Mouse (Mus musculus): ENCODE data around the gene Mrps33. TPM values are rescaled to one million over a fixed set of nuclear protein-coding genes. Genes with fewer than 3 reads are reported as not detected.

Mrps33 gene
- polyA plus RNA-seq, 1 experiment from 2014 or later = 225 TPM

GRCm38 (mm10) chr6:39808511-39808910, 2.3 kb downstream of the Mrps33 start:
- Histone ChIP-seq H3K4me1 (ENCODE audit: control insufficient read depth in 2 of 2, insufficient read depth in 2 of 2, low read length in 2 of 2) (peaks cover 0 to 5% of the 10 kb centered on the region in 2 experiments; a peak in 2 of 4 replicates), H3K4me2 (ENCODE audit: low read length) (no peak overlapping the region), H3K9me3 (ENCODE audit: control insufficient read depth, low read length) (no peaks in the 10 kb centered on the region), H3K4me3 (ENCODE audit: control insufficient read depth in 1 of 2, insufficient read depth in 1 of 2, low read depth in 1 of 2, low read length in 2 of 2) (no peak overlapping the region), H3K27me3 (ENCODE audit: control insufficient read depth, insufficient read depth, low read length) (no peaks in the 10 kb centered on the region), H3K27ac (replicated peaks in 1 of 2; ENCODE audit: control insufficient read depth in 1 of 2, insufficient read depth in 1 of 2, low read depth in 2 of 2, low read length in 2 of 2) (no peak overlapping the region), H3K36me3 (ENCODE audit: control insufficient read depth, insufficient read depth, low read length) (peaks cover 13% of the 10 kb centered on the region; the same call in 1 of the 2 replicates), H3K9ac (ENCODE audit: low read length) (no peak overlapping the region)
- WGBS = 77% methylated on average over 5 of the region's 5 CpGs
- no peak for ATAC-seq (ENCODE audit: insufficient number of reproducible peaks, insufficient read depth, low FRiP score, low read depth)

GRCm38 (mm10) chr6:39807050-39807560, 3.7 kb downstream of the Mrps33 start:
- 90% methylated on average over 7 of the region's 7 CpGs for WGBS
- Histone ChIP-seq H3K27me3 (ENCODE audit: control insufficient read depth, insufficient read depth, low read length) (no peaks in the 10 kb centered on the region), H3K9me3 (ENCODE audit: control insufficient read depth, low read length) (no peaks in the 10 kb centered on the region), H3K9ac (ENCODE audit: low read length) (no peak overlapping the region), H3K36me3 (ENCODE audit: control insufficient read depth, insufficient read depth, low read length) (peaks cover 21% of the 10 kb centered on the region; the same call in 1 of the 2 replicates), H3K4me2 (ENCODE audit: low read length) (no peak overlapping the region), H3K27ac (replicated peaks in 1 of 2; ENCODE audit: control insufficient read depth in 1 of 2, insufficient read depth in 1 of 2, low read depth in 2 of 2, low read length in 2 of 2) (no peak overlapping the region), H3K4me3 (ENCODE audit: control insufficient read depth in 1 of 2, insufficient read depth in 1 of 2, low read depth in 1 of 2, low read length in 2 of 2) (no peak overlapping the region), H3K4me1 (ENCODE audit: control insufficient read depth in 2 of 2, insufficient read depth in 2 of 2, low read length in 2 of 2) (peaks cover 0 to 5% of the 10 kb centered on the region in 2 experiments; a peak in 2 of 4 replicates)
- no peak for ATAC-seq (ENCODE audit: insufficient number of reproducible peaks, insufficient read depth, low FRiP score, low read depth)

- no peaks in the 10 kb centered on the region for H3K9me3 ChIP-seq (ENCODE audit: control insufficient read depth, low read length)
- no peaks in the 10 kb centered on the region for H3K27me3 ChIP-seq (ENCODE audit: control insufficient read depth, insufficient read depth, low read length)
- no peak for ATAC-seq (ENCODE audit: insufficient number of reproducible peaks, insufficient read depth, low FRiP score, low read depth)
- no peak overlapping the region for H3K4me3 ChIP-seq (ENCODE audit: control insufficient read depth in 1 of 2, insufficient read depth in 1 of 2, low read depth in 1 of 2, low read length in 2 of 2)
- no peak overlapping the region for H3K9ac ChIP-seq (ENCODE audit: low read length)
- WGBS = 98% methylated on average over 7 of the region's 7 CpGs
- no peak overlapping the region for H3K27ac ChIP-seq (replicated peaks in 1 of 2; ENCODE audit: control insufficient read depth in 1 of 2, insufficient read depth in 1 of 2, low read depth in 2 of 2, low read length in 2 of 2)
- no peak overlapping the region for H3K4me2 ChIP-seq (ENCODE audit: low read length)
- H3K4me1 ChIP-seq (ENCODE audit: control insufficient read depth in 2 of 2, insufficient read depth in 2 of 2, low read length in 2 of 2) = peaks cover 0 to 5% of the 10 kb centered on the region in 2 experiments; a peak in 2 of 4 replicates
- H3K36me3 ChIP-seq (ENCODE audit: control insufficient read depth, insufficient read depth, low read length) = peaks cover 26% of the 10 kb centered on the region
Observed at GRCm38 (mm10) chr6:39806336-39806735, 4.5 kb downstream of the Mrps33 start.

GRCm38 (mm10) chr6:39805916-39806315, 4.9 kb downstream of the Mrps33 start:
- H3K27me3 ChIP-seq (ENCODE audit: control insufficient read depth, insufficient read depth, low read length) = no peaks in the 10 kb centered on the region
- H3K9me3 ChIP-seq (ENCODE audit: control insufficient read depth, low read length) = no peaks in the 10 kb centered on the region
- H3K36me3 ChIP-seq (ENCODE audit: control insufficient read depth, insufficient read depth, low read length) = peaks cover 30% of the 10 kb centered on the region
- WGBS = 81% methylated on average over 3 of the region's 3 CpGs
- H3K4me2 ChIP-seq (ENCODE audit: low read length) = no peak overlapping the region
- no peak overlapping the region for H3K27ac ChIP-seq (replicated peaks in 1 of 2; ENCODE audit: control insufficient read depth in 1 of 2, insufficient read depth in 1 of 2, low read depth in 2 of 2, low read length in 2 of 2)
- H3K4me1 ChIP-seq (ENCODE audit: control insufficient read depth in 2 of 2, insufficient read depth in 2 of 2, low read length in 2 of 2) = peaks cover 0 to 5% of the 10 kb centered on the region in 2 experiments; a peak in 2 of 4 replicates
- no peak overlapping the region for H3K4me3 ChIP-seq (ENCODE audit: control insufficient read depth in 1 of 2, insufficient read depth in 1 of 2, low read depth in 1 of 2, low read length in 2 of 2)
- ATAC-seq (ENCODE audit: insufficient number of reproducible peaks, insufficient read depth, low FRiP score, low read depth) = no peak
- no peak overlapping the region for H3K9ac ChIP-seq (ENCODE audit: low read length)

- no peak overlapping the region for H3K9ac ChIP-seq (ENCODE audit: low read length)
- H3K4me3 ChIP-seq (ENCODE audit: control insufficient read depth in 1 of 2, insufficient read depth in 1 of 2, low read depth in 1 of 2, low read length in 2 of 2) = no peak overlapping the region
- no peak for ATAC-seq (ENCODE audit: insufficient number of reproducible peaks, insufficient read depth, low FRiP score, low read depth)
- H3K4me2 ChIP-seq (ENCODE audit: low read length) = no peak overlapping the region
- H3K9me3 ChIP-seq (ENCODE audit: control insufficient read depth, low read length) = peaks cover 7% of the 10 kb centered on the region; the same call in 1 of the 2 replicates
- WGBS = 91% methylated on average over 7 of the region's 7 CpGs
- H3K36me3 ChIP-seq (ENCODE audit: control insufficient read depth, insufficient read depth, low read length) = peaks cover 38% of the 10 kb centered on the region
- no peak overlapping the region for H3K27ac ChIP-seq (replicated peaks in 1 of 2; ENCODE audit: control insufficient read depth in 1 of 2, insufficient read depth in 1 of 2, low read depth in 2 of 2, low read length in 2 of 2)
- no peaks in the 10 kb centered on the region for H3K27me3 ChIP-seq (ENCODE audit: control insufficient read depth, insufficient read depth, low read length)
- H3K4me1 ChIP-seq (ENCODE audit: control insufficient read depth in 2 of 2, insufficient read depth in 2 of 2, low read length in 2 of 2) = no peaks in the 10 kb centered on the region
Observed at GRCm38 (mm10) chr6:39800977-39801376, 9.8 kb downstream of the Mrps33 start.

GRCm38 (mm10) chr6:39797076-39797475, 13.7 kb downstream of the Mrps33 start:
- H3K27ac ChIP-seq (replicated peaks in 1 of 2; ENCODE audit: control insufficient read depth in 1 of 2, insufficient read depth in 1 of 2, low read depth in 2 of 2, low read length in 2 of 2) = no peak overlapping the region
- no peak overlapping the region for H3K9ac ChIP-seq (ENCODE audit: low read length)
- WGBS = 58% methylated on average over 2 of the region's 2 CpGs
- H3K9me3 ChIP-seq (ENCODE audit: control insufficient read depth, low read length) = peaks cover 7% of the 10 kb centered on the region; the same call in 1 of the 2 replicates
- peaks cover 17% of the 10 kb centered on the region for H3K36me3 ChIP-seq (ENCODE audit: control insufficient read depth, insufficient read depth, low read length)
- H3K4me2 ChIP-seq (ENCODE audit: low read length) = no peak overlapping the region
- H3K4me3 ChIP-seq (ENCODE audit: control insufficient read depth in 1 of 2, insufficient read depth in 1 of 2, low read depth in 1 of 2, low read length in 2 of 2) = no peak overlapping the region
- no peaks in the 10 kb centered on the region for H3K4me1 ChIP-seq (ENCODE audit: control insufficient read depth in 2 of 2, insufficient read depth in 2 of 2, low read length in 2 of 2)
- no peaks in the 10 kb centered on the region for H3K27me3 ChIP-seq (ENCODE audit: control insufficient read depth, insufficient read depth, low read length)
- ATAC-seq (ENCODE audit: insufficient number of reproducible peaks, insufficient read depth, low FRiP score, low read depth) = no peak

GRCm38 (mm10) chr6:39796150-39796549, 14.6 kb downstream of the Mrps33 start:
- ATAC-seq (ENCODE audit: insufficient number of reproducible peaks, insufficient read depth, low FRiP score, low read depth) = no peak
- Histone ChIP-seq H3K4me2 (ENCODE audit: low read length) (no peak overlapping the region), H3K27ac (replicated peaks in 1 of 2; ENCODE audit: control insufficient read depth in 1 of 2, insufficient read depth in 1 of 2, low read depth in 2 of 2, low read length in 2 of 2) (no peak overlapping the region), H3K36me3 (ENCODE audit: control insufficient read depth, insufficient read depth, low read length) (peaks cover 10% of the 10 kb centered on the region), H3K9me3 (ENCODE audit: control insufficient read depth, low read length) (peaks cover 7% of the 10 kb centered on the region; the same call in 1 of the 2 replicates), H3K9ac (ENCODE audit: low read length) (no peak overlapping the region), H3K4me3 (ENCODE audit: control insufficient read depth in 1 of 2, insufficient read depth in 1 of 2, low read depth in 1 of 2, low read length in 2 of 2) (no peak overlapping the region), H3K27me3 (ENCODE audit: control insufficient read depth, insufficient read depth, low read length) (no peaks in the 10 kb centered on the region), H3K4me1 (ENCODE audit: control insufficient read depth in 2 of 2, insufficient read depth in 2 of 2, low read length in 2 of 2) (no peaks in the 10 kb centered on the region)
- WGBS = 76% methylated on average over 1 of the region's 1 CpGs

GRCm38 (mm10) chr6:39791806-39792205, 19.0 kb downstream of the Mrps33 start:
- no peak for ATAC-seq (ENCODE audit: insufficient number of reproducible peaks, insufficient read depth, low FRiP score, low read depth)
- Histone ChIP-seq H3K36me3 (ENCODE audit: control insufficient read depth, insufficient read depth, low read length) (no peaks in the 10 kb centered on the region), H3K4me2 (ENCODE audit: low read length) (no peak overlapping the region), H3K9ac (ENCODE audit: low read length) (no peak overlapping the region), H3K4me1 (ENCODE audit: control insufficient read depth in 2 of 2, insufficient read depth in 2 of 2, low read length in 2 of 2) (peaks cover 0 to 2% of the 10 kb centered on the region in 2 experiments; a peak in 1 of 4 replicates), H3K4me3 (ENCODE audit: control insufficient read depth in 1 of 2, insufficient read depth in 1 of 2, low read depth in 1 of 2, low read length in 2 of 2) (no peak overlapping the region), H3K9me3 (ENCODE audit: control insufficient read depth, low read length) (no peaks in the 10 kb centered on the region), H3K27me3 (ENCODE audit: control insufficient read depth, insufficient read depth, low read length) (no peaks in the 10 kb centered on the region), H3K27ac (replicated peaks in 1 of 2; ENCODE audit: control insufficient read depth in 1 of 2, insufficient read depth in 1 of 2, low read depth in 2 of 2, low read length in 2 of 2) (no peak overlapping the region)
- WGBS = 62% methylated on average over 5 of the region's 5 CpGs
